Mouse (Mus musculus): ENCODE measurements around the gene Rnf169.

GRCm38 (mm10) chr7:99993159-99993558 is 12.9 kb upstream of the Rnf169 start:
- TF ChIP-seq CTCF (IDR thresholded peaks at IDR 0.05; ENCODE audit: extremely low read depth, insufficient read depth, low read length), result no peak
- TF ChIP-seq POLR2A (IDR thresholded peaks at IDR 0.05; ENCODE audit: extremely low read depth, insufficient read depth, low read length), result no peak
